26 mouse cellular contexts compared by ENCODE assay signal in the genomic region with DNA sequence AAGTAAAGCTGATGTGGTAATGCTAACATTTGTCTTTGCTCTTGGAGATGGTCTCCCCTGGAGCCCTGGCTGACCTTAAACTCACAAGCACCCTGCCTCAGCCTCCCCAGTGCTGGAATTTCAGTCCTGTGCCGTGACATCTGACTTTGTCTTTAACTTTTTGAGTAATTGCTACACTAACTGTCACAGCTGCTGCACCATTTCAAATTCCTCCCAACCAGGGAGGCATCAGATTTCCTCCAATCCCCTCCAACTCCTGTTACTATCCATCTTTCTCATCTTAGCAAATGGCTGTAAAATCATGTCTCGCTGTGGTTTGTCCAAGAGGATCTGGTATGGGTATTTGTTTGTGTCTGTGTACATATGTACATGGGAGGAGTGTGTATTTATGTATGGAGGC. TPM values are rescaled to one million over a fixed set of nuclear protein-coding genes. Genes with fewer than 3 reads are reported as not detected.
DNase-seq lines count a peak whose midpoint lies in the region; TF ChIP-seq lines count a peak whose summit lies in the region.
"Had no signal": no experiment of that assay in that cellular context is flagged by ENCODE, and none has a peak within 500 bp of the region (broad histone marks: within the 10 kb centered on the region; RNA-seq: fewer than 3 reads in every experiment).

No protein-coding gene starts in this region.

- H3K4me2 ChIP-seq in myocyte (ENCODE audit: low read depth) = no peak overlapping the region

- H3K79me3 ChIP-seq in C2C12 (ENCODE audit: low read depth) = no peaks in the 10 kb centered on the region

- TF ChIP-seq CTCF in C2C12 (IDR thresholded peaks at IDR 0.05; ENCODE audit: control insufficient read depth, insufficient read depth, insufficient read length) = no peak

- H3ac ChIP-seq in C2C12 (ENCODE audit: control insufficient read depth, insufficient read length, low read depth) (no peak overlapping the region), myocyte (ENCODE audit: control insufficient read depth, insufficient read length) (no peak overlapping the region)

- intact Hi-C loops in heart, postnatal 14 days (cut with DNase I) = no loop called here

- peak; percentile 78 for DNase-seq in heart, adult 11 months
- DNase-seq in heart, postnatal 14 days = no peak
- DNase-seq in kidney, postnatal 25 days = no peak
- no peak for DNase-seq in gastrocnemius, postnatal 25 days
- DNase-seq: adrenal gland, adult 2 months; adrenal gland, adult 8-10 months; adrenal gland, postnatal 10 days; adrenal gland, postnatal 14 days; adrenal gland, postnatal 25 days; adrenal gland, postnatal 36 days; B cell, adult 2 months; cerebellum, adult 11 months; cerebellum, adult 11-12 months; cerebellum, adult 18-20 months; cerebellum, adult 2 months had no signal

- H3K36me3 ChIP-seq in C2C12 (ENCODE audit: control insufficient read depth, insufficient read depth) = no peaks in the 10 kb centered on the region
- no peaks in the 10 kb centered on the region for H3K36me3 ChIP-seq in myocyte (ENCODE audit: control insufficient read depth, insufficient read depth)
- H3K36me3 ChIP-seq: G1E had no signal

- H3K27me3 ChIP-seq in C2C12 (ENCODE audit: control insufficient read depth, insufficient read depth, insufficient read length) = no peaks in the 10 kb centered on the region
- no peaks in the 10 kb centered on the region for H3K27me3 ChIP-seq in myocyte (ENCODE audit: control insufficient read depth, insufficient read depth, insufficient read length)
- H3K27me3 ChIP-seq: Patski had no signal

- TF ChIP-seq POLR2A in myocyte (IDR thresholded peaks at IDR 0.05; ENCODE audit: insufficient read length, low read depth) = no peak

- H3K79me2 ChIP-seq in C2C12 (ENCODE audit: control insufficient read depth, insufficient read depth) = no peaks in the 10 kb centered on the region
- H3K79me2 ChIP-seq in myocyte (ENCODE audit: control insufficient read depth, insufficient read depth) = no peaks in the 10 kb centered on the region

- H3K4me3 ChIP-seq in C2C12 (ENCODE audit: insufficient read depth, poor library complexity, severe bottlenecking) = no peak overlapping the region
- no peak overlapping the region for H3K4me3 ChIP-seq in myocyte

TF ChIP-seq in C2C12, 6 proteins besides CTCF, POLR2A, EP300 and RAD21:
- TF ChIP-seq MAX (IDR thresholded peaks at IDR 0.05) (no peak), MYOD1 (IDR thresholded peaks at IDR 0.05; ENCODE audit: control insufficient read depth, insufficient read length, low read depth) (peak; percentile 68), MYOG (IDR thresholded peaks at IDR 0.05; ENCODE audit: control insufficient read depth, extremely low read depth, insufficient read length) (no peak), FOSL1 (IDR thresholded peaks at IDR 0.05; ENCODE audit: insufficient read depth, low read length, poor library complexity, severe bottlenecking) (no peak), CEBPB (IDR thresholded peaks at IDR 0.05; ENCODE audit: low read depth) (no peak), USF1 (IDR thresholded peaks at IDR 0.05; ENCODE audit: low read depth) (no peak)
TF ChIP-seq in C2C12: peak in this region for 1.

TF ChIP-seq in myocyte, 11 proteins besides CTCF, POLR2A, EP300 and RAD21:
- TF ChIP-seq TCF12 (IDR thresholded peaks at IDR 0.05; ENCODE audit: insufficient read depth, poor library complexity, severe bottlenecking) = peak; percentile 39
- TF ChIP-seq TCF3 (IDR thresholded peaks at IDR 0.05; ENCODE audit: insufficient read length, low read depth) = peak; percentile 11
- TF ChIP-seq MYOG (IDR thresholded peaks at IDR 0.05; ENCODE audit: control insufficient read depth in 1 of 3, insufficient read depth in 1 of 3, insufficient read length in 2 of 3, low read depth in 2 of 3) = no peak
- no peak for TF ChIP-seq MAX (IDR thresholded peaks at IDR 0.05; ENCODE audit: low read depth)
- no peak for TF ChIP-seq REST (IDR thresholded peaks at IDR 0.05; ENCODE audit: insufficient read depth, insufficient read length)
- TF ChIP-seq MYOD1 (IDR thresholded peaks at IDR 0.05; ENCODE audit: control insufficient read depth in 1 of 3, insufficient read length in 2 of 3, low read depth in 2 of 3) = peak; percentile 66 to 91 (median 81)

RNA-seq across cellular contexts. Expression of gene 4933406M09Rik, which starts 11.6 kb away (rescaled TPM):
- total RNA-seq in heart, postnatal 14 days (2021) = not detected
- polyA plus RNA-seq in C2C12 (2012; fragmentation: generic; extraction: Trizol) (not detected), myocyte (2012; fragmentation: generic; extraction: Trizol) (not detected)
- not detected for total RNA-seq in gastrocnemius, postnatal 25 days (2021)
- total RNA-seq: adrenal gland, adult 18-20 months; adrenal gland, adult 2 months; adrenal gland, adult 8-10 months; adrenal gland, postnatal 10 days; adrenal gland, postnatal 14 days; adrenal gland, postnatal 25 days; adrenal gland, postnatal 36 days; adrenal gland, postnatal 4 days; CH12.LX; MEL had no signal
- polyA plus RNA-seq: activated CD4-positive, CD25-positive, alpha-beta regulatory T cell, adult 4 months; adrenal gland, adult 2 months; brain, embryonic 14.5 days; CD4-positive, CD25-positive, alpha-beta regulatory T cell, adult 4 months; cerebellum, adult 2 months; G1E; Patski had no signal

RNA-seq across cellular contexts. Expression of gene Tmem183a, which starts 12.3 kb away (rescaled TPM):
- 10 to 100 TPM; 22.6 to 22.8 TPM for total RNA-seq in heart, postnatal 14 days (2021)
- polyA plus RNA-seq in C2C12 (2012; fragmentation: generic; extraction: Trizol) (85.2 TPM), myocyte (2012; fragmentation: generic; extraction: Trizol) (67.3 TPM)
- total RNA-seq in gastrocnemius, postnatal 25 days (2021) = 10 to 100 TPM; 13.2 to 15.1 TPM

RNA-seq across cellular contexts. Expression of gene Cyb5r1, which starts 31.2 kb away (rescaled TPM):
- 10 to 100 TPM; 26.0 to 28.4 TPM for total RNA-seq in heart, postnatal 14 days (2021)
- polyA plus RNA-seq in C2C12 (2012; fragmentation: generic; extraction: Trizol) (68.4 TPM), myocyte (2012; fragmentation: generic; extraction: Trizol) (452 TPM)
- total RNA-seq in gastrocnemius, postnatal 25 days (2021) = 10 to 100 TPM; 80.3 to 88.3 TPM

RNA-seq across cellular contexts. Expression of gene Adipor1, which starts 41.1 kb away (rescaled TPM):
- total RNA-seq in heart, postnatal 14 days (2021) = 100 to 1,000 TPM; 137 to 142 TPM
- polyA plus RNA-seq in C2C12 (2012; fragmentation: generic; extraction: Trizol) (65.7 TPM), myocyte (2012; fragmentation: generic; extraction: Trizol) (87.9 TPM)
- 100 to 1,000 TPM; 149 to 152 TPM for total RNA-seq in gastrocnemius, postnatal 25 days (2021)

RNA-seq across cellular contexts. Expression of gene Ppfia4, which starts 41.4 kb away (rescaled TPM):
- total RNA-seq in heart, postnatal 14 days (2021) = 1 to 10 TPM; 2.8 to 3.5 TPM
- polyA plus RNA-seq in C2C12 (2012; fragmentation: generic; extraction: Trizol) = 0.35 TPM
- polyA plus RNA-seq in myocyte (2012; fragmentation: generic; extraction: Trizol) = 35.8 TPM
- 1 to 10 TPM in 1 of 2 experiments, under 1 TPM in 1; 0.97 to 1.0 TPM for total RNA-seq in gastrocnemius, postnatal 25 days (2021)
- total RNA-seq: MEL had no signal
